Mouse (Mus musculus): ENCODE results near the gene Cluap1. TPM values are rescaled to one million over a fixed set of nuclear protein-coding genes. Genes with fewer than 3 reads are reported as not detected.

The Cluap1 gene
- 10 to 100 TPM in 2 of 4 experiments, 1 to 10 TPM in 2; 8.5 to 13.1 (median 10.5) TPM for total RNA-seq (2022)

GRCm38 (mm10) chr16:3908537-3909111, at the start of gene Cluap1, which contains the start of gene 1700037C18Rik:
Gene Cluap1 (plus strand): TSS chr16:3908801.
Gene 1700037C18Rik (minus strand): TSS chr16:3908689.
- DNase-seq (ENCODE audit: low spot score) = peak; percentile 93

GRCm38 (mm10) chr16:3859254-3859653, 49.3 kb upstream of the Cluap1 start:
- no peak for DNase-seq (ENCODE audit: low spot score)

DNA sequence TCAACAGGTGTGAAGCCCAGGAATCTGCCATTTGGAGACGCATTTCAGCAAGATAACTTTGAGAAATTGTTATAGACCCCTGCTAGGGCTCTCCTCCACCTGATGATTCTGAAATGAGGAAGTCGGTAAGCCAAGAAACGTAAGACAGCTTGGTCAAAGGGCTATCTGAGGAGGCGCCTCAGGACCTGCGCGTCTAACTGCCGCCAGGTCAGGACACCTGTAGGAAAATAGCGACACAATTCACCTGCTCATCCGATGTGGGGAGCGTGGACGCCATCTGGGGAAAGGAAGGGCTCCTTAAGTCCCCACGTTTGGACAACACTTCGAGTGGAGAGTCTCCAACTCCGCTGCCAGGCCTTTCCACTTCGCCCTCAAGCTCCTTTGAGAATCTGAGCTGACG, 36.8 kb upstream of the Cluap1 start:
- DNase-seq (ENCODE audit: low spot score) = no peak

DNA sequence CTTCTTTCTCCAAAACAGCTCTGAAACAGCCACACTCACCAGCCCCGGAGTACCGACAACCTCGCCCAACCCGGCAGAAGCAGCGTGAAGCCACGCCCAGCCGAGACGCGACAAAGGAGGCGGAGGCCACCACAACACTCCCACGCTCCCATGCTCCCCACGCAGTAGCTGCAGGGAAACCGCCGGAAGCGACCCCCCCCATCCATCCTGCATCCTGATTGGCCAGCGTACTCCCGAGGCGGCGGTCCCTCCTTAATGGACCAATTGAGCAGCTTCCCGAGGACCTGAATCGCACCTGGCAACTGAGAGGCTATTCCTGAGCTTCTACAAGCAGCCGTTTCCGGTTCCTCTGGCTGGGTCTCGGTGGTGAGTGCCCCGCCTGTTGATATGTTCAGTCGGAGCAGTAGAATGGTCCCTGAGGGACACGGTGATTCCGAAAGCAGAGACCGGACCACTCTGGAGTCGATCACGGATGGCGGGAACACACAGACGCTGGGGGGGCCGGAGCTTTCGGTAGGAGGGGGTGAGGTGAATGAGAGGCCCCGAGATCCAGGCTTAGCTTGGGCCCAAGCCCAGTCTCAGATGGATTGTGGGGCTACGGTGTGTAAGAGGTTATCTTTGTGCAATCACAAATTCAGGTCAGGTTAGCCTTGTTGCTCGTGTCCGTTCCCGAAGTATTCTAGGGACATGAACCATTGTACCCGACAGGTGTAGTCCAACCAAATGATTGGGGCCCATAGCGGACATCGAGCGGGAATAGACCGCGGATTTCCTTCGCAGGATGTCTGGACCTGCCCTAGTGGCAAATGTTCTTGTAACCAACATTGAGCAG, 36.2 kb upstream of the Cluap1 start, which contains the start of gene Naa60:
Gene Naa60, plus strand, starts transcription at position 160 of the 832 bp plus-strand sequence.
- peak; percentile 87 for DNase-seq (ENCODE audit: low spot score)

DNA sequence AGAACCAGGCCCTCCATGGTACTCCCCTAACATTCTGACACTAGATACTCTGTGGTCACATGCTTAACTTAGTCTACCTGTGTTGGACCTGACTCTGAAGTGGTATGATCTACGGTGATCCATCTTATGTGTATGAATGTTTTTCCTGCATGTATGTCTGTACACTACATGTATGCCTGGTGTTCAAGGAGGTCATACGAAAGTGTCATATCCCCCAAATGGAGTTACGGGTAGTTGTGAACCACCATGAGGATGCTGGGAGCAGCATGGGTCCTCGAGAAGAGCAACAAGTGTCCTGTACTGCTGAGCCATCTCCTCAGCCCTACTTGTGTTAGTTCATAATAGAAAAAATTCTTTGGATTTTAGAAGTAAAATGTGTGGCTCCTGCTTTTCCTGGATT, 32.3 kb upstream of the Cluap1 start:
- DNase-seq (ENCODE audit: low spot score) = no peak

- DNase-seq (ENCODE audit: low spot score) = peak; percentile 90
Observed at GRCm38 (mm10) chr16:3884201-3885064, 24.2 kb upstream of the Cluap1 start, which contains the start of the genes Zfp597 and Gm20695. Gene Zfp597 (minus strand): TSS chr16:3884561. Gene Gm20695 (plus strand): TSS chr16:3884648.

- no peak for DNase-seq (ENCODE audit: low spot score)
Observed at GRCm38 (mm10) chr16:3885065-3885670, 23.4 kb upstream of the Cluap1 start.

DNA sequence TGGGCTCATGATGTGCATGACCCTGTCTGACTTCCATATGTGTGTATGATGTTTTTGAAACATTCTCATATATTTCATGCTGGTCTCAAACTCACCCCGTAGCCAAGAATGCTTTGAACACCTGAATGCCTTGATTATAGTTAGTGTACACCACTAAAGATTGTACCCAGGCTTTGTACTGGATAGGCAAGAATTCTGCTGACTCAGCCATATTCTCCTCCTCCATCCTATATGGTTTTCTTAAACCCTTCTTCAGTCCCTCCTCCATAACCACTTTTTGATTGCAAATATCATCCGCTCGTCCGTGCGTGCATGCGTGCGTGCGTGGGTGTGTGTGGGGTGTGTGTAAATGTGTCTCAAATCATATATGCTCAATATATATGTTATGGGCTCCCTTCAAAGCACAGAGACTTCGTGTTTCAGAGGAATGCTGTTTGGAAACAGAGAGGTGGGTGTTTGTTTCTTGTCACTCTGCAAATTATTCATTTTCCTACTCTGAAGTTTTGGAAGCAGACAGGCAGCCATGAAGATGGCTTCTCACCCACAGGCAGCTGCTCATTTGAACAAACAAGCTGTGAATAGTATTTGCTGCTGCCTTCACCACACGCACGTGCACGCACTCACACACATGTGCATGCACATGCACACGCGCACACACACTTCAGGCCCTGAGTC, 16.8 kb upstream of the Cluap1 start:
- no peak for DNase-seq (ENCODE audit: low spot score)

DNA sequence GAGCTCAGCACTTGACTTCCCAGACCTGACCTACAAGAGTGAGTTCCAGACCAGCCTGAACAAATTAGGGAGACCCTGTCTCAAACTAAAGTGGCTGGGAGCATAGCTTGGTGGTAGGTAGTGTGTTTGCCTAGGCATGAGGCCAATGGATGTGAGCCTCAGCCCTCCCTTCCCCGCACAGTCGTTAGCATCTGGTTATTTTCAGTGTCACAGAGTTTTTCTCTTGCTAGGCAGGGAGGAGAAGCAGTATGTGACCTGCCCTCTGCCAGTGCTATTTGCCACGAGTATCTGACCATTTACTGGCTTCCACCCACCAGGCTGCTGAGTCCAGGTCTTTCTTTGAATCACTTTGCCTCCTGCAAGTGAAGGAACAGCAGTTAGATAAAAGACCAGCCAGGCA, 14.9 kb upstream of the Cluap1 start:
- DNase-seq (ENCODE audit: low spot score) = no peak

DNA sequence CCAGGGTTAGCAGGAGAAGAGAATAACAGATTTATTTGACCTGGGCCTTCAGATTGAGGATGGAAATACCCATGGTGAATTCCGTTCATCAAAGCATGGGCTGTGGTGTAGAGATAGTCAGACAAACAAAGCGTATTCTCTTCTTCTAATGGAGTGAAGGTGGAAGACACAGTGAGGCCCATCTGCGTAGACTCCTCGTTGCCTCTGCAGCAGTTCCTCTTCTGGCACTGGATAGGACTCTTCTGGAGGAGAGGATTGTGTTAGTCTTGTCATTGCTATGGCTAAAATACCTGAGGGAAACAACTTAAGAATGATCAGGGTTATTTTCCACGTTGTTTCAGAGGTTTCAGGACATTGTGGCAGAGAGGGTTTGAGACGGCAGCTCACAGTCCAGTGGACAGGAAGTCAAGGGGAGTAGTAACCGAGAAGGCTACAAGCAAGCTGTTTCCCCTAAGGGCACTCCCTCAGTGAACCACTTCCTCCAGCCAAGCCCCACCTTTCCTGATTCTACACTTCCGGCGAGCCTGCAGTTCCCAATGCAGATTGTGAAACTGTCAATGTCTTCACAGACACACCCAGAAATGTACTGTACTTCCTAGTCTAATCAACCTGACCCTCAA, 13.3 kb upstream of the Cluap1 start:
- DNase-seq (ENCODE audit: low spot score) = peak; percentile 76

DNA sequence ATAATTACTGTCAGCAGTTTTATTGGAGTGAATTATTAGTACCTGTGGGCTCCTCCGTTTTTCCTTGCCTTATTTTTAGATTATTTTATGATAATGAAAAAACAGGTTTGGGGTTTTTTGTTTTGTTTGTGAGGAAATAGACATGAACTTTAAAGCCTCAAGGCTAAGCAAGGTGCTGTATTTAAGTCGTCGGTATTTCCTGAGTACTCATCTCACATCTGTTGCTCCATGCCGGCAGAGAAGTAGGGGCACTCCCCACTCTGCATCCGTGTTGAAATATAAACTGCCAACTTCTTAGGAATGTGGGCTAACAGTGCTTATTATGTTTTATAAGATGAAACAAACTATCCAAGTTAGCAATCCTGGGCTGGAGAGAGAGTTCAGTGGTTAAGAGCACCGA, 12.6 kb upstream of the Cluap1 start:
- no peak for DNase-seq (ENCODE audit: low spot score)

GRCm38 (mm10) chr16:3896553-3896952, 12.0 kb upstream of the Cluap1 start:
- no peak for DNase-seq (ENCODE audit: low spot score)

DNA sequence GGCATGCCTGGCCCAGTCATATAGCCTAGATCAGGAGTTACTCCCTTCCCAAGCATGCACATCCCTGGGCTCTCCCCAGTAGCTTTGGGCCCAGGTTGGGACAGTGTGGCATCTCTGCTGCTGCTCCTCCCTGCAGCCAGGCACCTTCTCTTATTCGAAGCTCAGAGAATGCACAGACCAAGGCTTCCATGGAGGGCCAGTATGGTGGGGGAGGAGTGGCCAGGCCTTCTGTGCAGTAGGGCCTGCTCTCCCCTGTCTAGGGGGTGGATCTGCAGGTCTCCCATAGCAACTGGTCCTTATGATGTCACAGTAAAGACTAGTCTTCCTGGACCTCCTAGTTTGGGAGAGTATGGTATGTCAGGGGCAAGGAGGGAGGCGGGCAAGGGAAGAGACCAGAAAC, 1.1 kb upstream of the Cluap1 start:
- no peak for DNase-seq (ENCODE audit: low spot score)

GRCm38 (mm10) chr16:3909118-3909517, 517 bp downstream of the Cluap1 start:
- DNase-seq (ENCODE audit: low spot score) = no peak

DNA sequence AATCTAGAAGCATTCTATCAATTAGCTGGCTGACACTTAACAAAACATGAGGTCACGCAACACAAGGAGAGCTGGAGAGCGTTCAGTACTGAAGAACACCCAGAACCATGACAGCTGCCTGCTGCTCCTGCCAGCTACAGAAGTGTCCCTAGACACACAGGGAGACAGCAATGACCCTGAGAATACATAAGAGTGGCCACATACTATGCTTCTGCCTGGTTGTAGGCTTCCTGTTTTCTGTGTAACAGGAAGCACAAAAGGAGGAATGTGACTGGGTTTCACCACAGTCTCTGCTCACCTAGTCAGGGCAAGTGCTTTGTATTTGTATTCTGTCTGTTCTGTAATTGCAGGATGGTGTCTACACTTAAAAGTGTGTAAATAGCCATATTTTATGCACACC, 12.2 kb downstream of the Cluap1 start:
- DNase-seq (ENCODE audit: low spot score) = no peak

DNA sequence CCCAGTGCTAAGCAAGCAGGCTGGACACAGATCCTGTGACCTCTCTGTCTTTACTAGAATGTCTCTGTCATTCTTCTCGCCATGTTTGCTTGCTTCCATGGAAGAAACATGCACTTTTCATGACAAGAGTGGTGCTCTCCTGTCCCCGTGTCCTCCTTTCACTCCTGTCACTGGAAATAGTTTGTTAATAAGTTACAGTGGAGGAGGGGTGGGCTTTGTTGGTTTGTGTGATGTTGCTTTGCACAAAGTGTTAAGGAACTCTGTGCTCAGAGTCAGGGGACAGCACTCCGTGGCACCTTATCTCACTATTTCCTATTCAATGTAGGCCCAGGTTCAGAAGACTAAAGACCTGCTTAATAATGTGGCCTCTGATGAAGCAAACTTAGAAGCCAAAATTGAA, 14.9 kb downstream of the Cluap1 start:
- DNase-seq (ENCODE audit: low spot score) = no peak

GRCm38 (mm10) chr16:3923966-3924365, 15.4 kb downstream of the Cluap1 start:
- no peak for DNase-seq (ENCODE audit: low spot score)

- no peak for DNase-seq (ENCODE audit: low spot score)
Observed at GRCm38 (mm10) chr16:3928582-3928981, 20.0 kb downstream of the Cluap1 start.

- DNase-seq (ENCODE audit: low spot score) = peak; percentile 20
Observed at GRCm38 (mm10) chr16:3929151-3929550, 20.6 kb downstream of the Cluap1 start.

GRCm38 (mm10) chr16:3933536-3933935, 24.9 kb downstream of the Cluap1 start:
- DNase-seq (ENCODE audit: low spot score) = no peak

Measured in heart, adult 8-10 months (tissue).